Mouse (Mus musculus) thymus, postnatal 14 days (tissue): ENCODE data around the gene Rexo5.
A peak's percentile ranks its signal among the peaks of the same experiment; 100 is the strongest.

ENCODE experiments used
- DNase-seq: peaks from one replicate; pipeline ENCODE4 v3.0.0; 2021

The Rexo5 gene

GRCm38 (mm10) chr7:119793586-119794250, at the start of gene Rexo5, which contains the start of gene Eri2:
Gene Rexo5, plus strand, starts transcription at chr7:119794006.
Gene Eri2, minus strand, starts transcription at chr7:119794058.
- peak; percentile 92 for DNase-seq

DNA sequence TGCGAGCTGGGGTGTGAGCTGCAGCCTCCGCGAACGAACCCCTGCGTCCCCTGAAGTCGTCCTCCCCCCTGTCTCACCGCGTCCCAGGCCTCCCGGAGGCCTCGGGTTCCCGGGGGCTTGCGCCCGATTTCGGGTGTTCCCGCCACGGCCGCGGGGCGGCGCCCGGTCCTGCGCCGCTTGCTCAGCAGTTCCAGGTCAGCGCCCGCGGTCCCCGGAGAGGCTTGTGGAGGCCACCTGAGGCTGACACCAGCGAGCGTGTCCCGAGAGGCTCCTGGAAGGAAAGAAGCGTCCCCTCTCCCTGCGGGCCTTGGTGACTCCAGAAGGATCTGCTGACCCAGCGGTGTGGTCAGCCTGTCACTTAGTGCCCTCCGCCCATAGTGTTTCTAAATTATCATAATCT, 49.5 kb upstream of the Rexo5 start:
- peak; percentile 22 for DNase-seq

GRCm38 (mm10) chr7:119745869-119746268, 47.9 kb upstream of the Rexo5 start:
- no peak for DNase-seq

DNA sequence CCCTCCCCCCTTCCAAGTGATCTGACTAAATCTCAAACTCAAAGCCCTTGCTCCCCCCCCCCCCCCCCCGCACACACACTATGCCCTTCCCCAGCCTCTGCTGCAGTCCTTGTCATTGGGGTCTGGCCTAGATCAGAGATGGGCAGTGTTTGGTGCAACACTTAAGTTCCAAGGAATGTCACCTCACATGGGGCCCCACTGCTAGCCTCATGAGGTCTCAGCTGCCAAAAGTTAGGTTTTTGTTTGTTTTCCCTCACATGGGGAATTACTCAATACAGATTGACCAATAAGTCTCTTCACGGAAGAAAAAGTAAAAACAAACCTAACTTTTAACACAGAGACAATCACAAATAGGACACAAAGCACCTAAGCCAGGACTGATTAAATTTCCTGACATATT, 45.0 kb upstream of the Rexo5 start:
- DNase-seq: no peak

- no peak for DNase-seq
Measured at GRCm38 (mm10) chr7:119749942-119750341, 43.9 kb upstream of the Rexo5 start.

GRCm38 (mm10) chr7:119753696-119754095, 40.1 kb upstream of the Rexo5 start:
- DNase-seq: no peak

- no peak for DNase-seq
Measured at GRCm38 (mm10) chr7:119760527-119760951, 33.3 kb upstream of the Rexo5 start, which contains the start of gene Acsm3. Gene Acsm3, plus strand, starts transcription at chr7:119760923.

- no peak for DNase-seq
Measured at GRCm38 (mm10) chr7:119762166-119762697, 31.6 kb upstream of the Rexo5 start.

DNA sequence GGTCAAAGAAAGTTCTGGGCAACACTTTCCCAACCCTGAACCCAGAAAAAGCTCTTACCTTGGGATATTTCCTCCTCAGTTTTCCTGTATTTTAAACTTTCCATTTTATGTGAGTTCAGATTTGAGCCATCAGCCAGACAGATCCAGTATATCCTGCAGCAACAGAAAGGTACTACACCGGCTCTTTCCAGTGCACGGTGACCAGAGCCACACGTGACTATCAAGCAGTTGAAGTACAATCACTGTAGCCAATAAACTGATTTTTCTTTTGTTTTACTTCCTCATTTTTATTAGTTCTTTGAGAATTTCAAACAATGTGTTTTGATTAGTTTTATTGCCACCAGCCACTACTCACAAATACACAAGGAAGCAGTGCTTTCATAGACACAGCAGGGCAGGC, 29.4 kb upstream of the Rexo5 start:
- DNase-seq: no peak

DNA sequence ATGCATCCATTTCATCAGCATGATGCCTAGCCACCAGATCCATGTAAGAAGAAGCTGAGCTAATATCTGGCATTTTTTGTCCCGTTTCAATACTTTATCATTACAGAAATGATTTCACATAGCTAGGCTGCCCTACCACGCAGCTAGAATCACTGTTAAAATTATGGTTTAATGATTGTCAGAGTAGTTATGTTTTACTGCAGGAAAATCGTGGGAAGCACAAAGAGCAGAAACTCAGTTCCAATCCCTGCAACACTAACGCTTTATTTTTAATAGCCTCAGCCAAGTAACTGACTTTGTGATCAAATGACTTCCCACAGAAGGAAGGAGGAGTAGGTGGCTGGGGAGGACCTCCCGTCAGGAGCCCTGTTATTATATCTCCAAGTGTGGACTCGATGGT, 26.8 kb upstream of the Rexo5 start:
- no peak for DNase-seq

- no peak for DNase-seq
Measured at GRCm38 (mm10) chr7:119769895-119770294, 23.9 kb upstream of the Rexo5 start.

GRCm38 (mm10) chr7:119783453-119783852, 10.4 kb upstream of the Rexo5 start:
- DNase-seq: no peak

GRCm38 (mm10) chr7:119784908-119785307, 8.9 kb upstream of the Rexo5 start:
- no peak for DNase-seq

DNA sequence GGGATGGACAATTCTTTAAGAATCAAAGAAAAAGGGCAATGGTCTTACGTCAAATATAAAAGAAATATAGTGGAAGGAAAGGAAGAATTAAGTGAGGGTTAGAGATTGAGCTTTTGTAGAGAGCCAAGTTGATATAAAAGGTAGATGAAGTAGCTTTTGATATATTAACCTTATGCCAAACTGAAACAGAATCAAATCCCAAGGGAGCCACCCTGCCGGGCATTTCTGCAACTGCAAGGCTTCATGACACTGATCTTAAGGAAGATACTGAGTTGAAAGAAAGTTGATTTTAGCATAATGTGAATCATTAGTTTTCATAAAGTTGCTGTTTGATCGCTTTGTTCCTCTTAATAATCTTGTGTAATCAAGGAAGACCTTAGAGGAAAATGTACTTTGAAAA, 4.8 kb upstream of the Rexo5 start:
- no peak for DNase-seq

- DNase-seq: no peak
Measured at GRCm38 (mm10) chr7:119794251-119794638, 439 bp downstream of the Rexo5 start.

- no peak for DNase-seq
Measured at GRCm38 (mm10) chr7:119795311-119795710, 1.5 kb downstream of the Rexo5 start.

DNA sequence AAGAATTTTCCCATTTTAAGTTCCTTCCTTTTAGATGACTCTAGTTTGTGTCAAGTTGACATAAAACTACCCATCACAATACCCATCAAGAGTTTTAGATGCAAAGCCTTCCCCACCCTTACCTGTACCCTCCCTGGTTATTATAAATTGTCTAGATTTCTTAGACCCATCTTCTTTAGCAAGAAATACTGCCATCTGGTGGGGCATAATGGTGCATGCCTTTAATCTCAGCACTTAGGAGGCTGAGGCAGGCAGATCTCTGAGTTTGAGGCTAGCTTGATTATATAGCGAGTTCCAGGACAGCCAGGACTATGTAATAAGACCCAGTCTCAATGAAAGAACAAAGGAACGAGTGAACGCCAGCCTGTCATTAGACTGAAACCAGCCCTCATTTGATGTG, 6.7 kb downstream of the Rexo5 start:
- peak; percentile 8 for DNase-seq

DNA sequence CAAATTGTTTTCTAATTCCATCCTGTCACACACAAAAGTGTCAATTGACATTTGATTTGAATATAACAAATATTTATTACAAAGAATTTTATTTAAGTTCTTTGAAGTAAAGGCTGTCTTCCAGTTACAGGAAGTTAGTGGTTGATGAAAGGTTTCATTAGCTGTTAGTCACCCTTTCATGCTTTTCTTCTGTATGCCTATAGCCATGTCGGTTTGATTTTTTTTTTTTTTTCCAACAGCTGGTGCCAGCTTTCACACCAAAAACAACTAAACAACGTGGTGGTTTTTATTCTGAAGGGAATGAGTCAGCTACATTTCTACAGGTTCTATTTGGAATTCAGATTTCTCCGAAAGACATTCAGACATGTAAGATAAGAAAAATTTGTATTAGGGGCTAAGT, 7.2 kb downstream of the Rexo5 start:
- no peak for DNase-seq

- no peak for DNase-seq
Measured at GRCm38 (mm10) chr7:119807396-119807795, 13.6 kb downstream of the Rexo5 start.

GRCm38 (mm10) chr7:119808723-119809122, 14.9 kb downstream of the Rexo5 start:
- no peak for DNase-seq

- DNase-seq: no peak
Measured at GRCm38 (mm10) chr7:119835371-119835770, 41.6 kb downstream of the Rexo5 start.

GRCm38 (mm10) chr7:119835996-119836777, 42.4 kb downstream of the Rexo5 start:
- DNase-seq: peak; percentile 26

DNA sequence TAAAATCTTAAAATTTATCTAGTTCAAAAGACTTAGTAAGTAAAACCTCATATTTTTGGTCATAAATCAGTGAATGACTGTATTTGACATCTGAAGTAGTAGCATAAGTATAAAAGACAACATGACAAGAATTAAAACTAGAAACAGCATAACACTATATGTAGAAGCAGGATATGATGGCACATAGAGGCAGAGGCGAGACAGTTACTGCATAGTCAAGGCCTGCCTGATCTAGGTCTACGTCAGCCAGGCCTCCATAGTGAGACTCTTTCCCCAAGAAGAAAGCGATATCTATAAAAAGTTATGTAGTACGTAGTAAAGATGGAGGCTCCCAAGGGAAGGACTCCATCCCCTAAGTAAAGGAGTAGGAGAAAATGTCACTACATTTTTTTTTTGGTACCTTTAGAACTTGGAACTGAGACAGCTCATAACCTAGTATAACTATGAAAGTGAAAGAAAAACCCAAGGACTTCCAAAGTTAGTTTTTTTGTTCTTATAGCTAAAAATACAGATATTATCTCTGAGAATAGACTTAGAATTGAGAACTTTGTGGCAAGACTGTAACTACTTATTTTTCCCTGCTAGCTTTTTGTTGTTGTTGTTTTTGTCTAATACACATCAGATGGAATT, 48.1 kb downstream of the Rexo5 start:
- DNase-seq: no peak

DNA sequence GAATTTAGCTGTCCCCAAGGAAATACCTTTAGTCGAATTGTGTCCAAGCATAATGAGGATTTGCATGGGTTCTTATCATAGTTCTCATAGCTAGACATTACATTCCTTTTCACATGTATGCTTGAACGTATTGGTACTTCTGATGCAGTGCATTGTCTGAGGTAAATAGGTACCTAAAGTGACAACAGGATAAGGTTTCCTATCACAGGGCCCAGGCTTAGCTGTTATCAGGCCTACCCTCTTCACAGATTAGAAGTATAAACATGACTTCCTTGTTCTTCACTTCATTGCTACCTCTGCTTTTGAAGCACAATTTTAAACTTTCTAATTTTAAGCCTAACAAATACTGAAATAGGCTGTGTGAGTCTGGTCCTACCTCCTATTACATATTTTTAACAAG, 51.7 kb downstream of the Rexo5 start:
- DNase-seq: no peak
